Mouse (Mus musculus): ENCODE data around the gene Map4k1. TPM values are rescaled to one million over a fixed set of nuclear protein-coding genes. Genes with fewer than 3 reads are reported as not detected.

Gene Map4k1
- 292 and 327 TPM in 2 replicates for polyA plus RNA-seq (2012)

DNA sequence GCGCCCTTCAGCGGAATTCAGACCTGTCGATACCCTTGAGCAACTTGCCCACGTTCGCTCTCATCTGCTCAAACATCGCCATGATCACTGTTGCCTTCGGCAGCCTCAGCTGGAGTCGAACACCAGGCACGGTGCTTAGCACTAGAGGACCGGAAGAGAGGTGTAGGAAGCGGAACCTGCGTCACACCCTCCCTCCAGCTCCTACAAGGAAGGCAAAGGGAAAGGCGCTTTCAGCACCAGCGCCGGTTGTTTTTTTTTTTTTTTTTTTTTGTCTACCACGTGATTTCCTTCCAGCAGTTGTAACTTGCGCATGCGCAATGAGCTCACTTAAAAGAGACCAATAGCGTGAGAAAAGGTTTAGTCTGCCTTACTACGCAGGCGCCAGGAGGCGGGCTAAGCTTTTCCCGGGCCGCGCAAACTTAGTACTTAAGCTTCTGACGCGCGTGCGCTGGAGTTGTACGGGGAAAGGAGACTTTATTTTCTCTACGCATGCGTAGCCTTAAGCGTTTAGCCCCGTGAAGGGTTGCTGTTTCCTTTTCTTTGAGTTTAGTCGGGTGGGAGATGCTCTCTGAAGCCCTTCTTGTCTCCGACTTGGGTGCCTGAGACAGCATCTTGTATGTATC, at the start of gene Map4k1, which contains the start of gene Eif3k:
TSS of gene Map4k1 (plus strand) at position 400 of the 623 bp plus-strand sequence.
TSS of gene Eif3k (minus strand) at position 214 of the 623 bp plus-strand sequence.

DNA sequence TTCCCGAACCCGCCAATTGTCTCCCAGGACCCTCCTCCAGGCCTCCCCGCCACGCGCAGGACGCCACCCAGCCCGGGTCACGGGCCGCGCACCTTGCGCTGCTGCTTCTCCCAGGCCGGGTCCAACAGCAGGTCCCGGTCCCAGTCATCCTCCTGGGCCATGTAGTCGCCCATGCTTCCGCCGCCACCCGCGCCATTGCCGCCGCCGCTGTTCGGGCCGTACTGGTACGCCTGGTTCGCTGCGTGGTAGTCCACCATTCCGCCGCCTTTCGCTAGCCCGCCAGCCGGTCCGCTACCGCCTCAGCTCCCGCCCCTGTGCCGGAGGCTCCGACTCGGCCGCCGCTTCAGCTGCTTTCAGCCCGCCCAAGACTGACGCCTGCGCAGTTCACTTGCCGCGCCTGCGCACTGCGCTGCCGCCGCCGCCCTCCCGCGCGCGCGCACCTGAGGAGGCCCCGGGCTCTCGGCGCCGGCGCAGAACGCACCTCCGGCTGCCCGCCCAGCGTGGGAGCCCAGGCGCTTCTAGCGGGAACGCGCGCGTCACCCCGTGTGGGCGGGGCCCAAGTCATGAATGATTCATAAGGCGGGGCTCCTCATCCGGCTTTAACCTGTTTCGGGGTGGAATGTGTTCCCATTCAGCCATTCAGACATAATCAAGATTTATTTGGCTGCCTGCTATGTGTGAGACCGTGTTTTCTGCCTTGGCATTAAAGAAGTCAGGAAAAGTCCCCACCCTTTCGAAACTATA, 19.8 kb upstream of the Map4k1 start, which contains the start of gene Actn4:
TSS of gene Actn4 (minus strand) at position 414 of the 744 bp plus-strand sequence.

Other genes starting within 250 kb of the Map4k1 start
- gene Mrps12, start 240.2 kb upstream of the Map4k1 start, polyA plus RNA-seq (2012): 279 and 329 TPM in 2 replicates
- 46.8 and 59.0 TPM in 2 replicates for gene Sars2, start 240.1 kb upstream of the Map4k1 start, polyA plus RNA-seq (2012)
- not detected in 2 replicates for gene Ccer2, start 225.9 kb upstream of the Map4k1 start, polyA plus RNA-seq (2012)
- 169 and 196 TPM in 2 replicates for gene Sirt2, start 215.3 kb upstream of the Map4k1 start, polyA plus RNA-seq (2012)
- 199 and 221 TPM in 2 replicates for gene Nfkbib, start 214.5 kb upstream of the Map4k1 start, polyA plus RNA-seq (2012)
- gene Rinl, start 193.1 kb upstream of the Map4k1 start, polyA plus RNA-seq (2012): 81.2 and 117 TPM in 2 replicates
- gene Hnrnpl, start 173.5 kb upstream of the Map4k1 start, polyA plus RNA-seq (2012): 401 and 425 TPM in 2 replicates
- gene Ech1, start 156.8 kb upstream of the Map4k1 start, polyA plus RNA-seq (2012): 29.7 and 33.0 TPM in 2 replicates
- 1.2 and 3.4 TPM in 2 replicates for gene Lgals4, start 148.2 kb upstream of the Map4k1 start, polyA plus RNA-seq (2012)
- 0.29 and 0.53 TPM in 2 replicates for gene Lgals7, start 118.2 kb upstream of the Map4k1 start, polyA plus RNA-seq (2012)
- gene Capn12, start 100.6 kb upstream of the Map4k1 start, polyA plus RNA-seq (2012): not detected in 2 replicates
- 339 and 350 TPM in 2 replicates for gene Actn4, start 19.7 kb upstream of the Map4k1 start, polyA plus RNA-seq (2012)
- 182 and 191 TPM in 2 replicates for gene Eif3k, start 186 bp upstream of the Map4k1 start, polyA plus RNA-seq (2012)
- 0.24 and 0.67 TPM in 2 replicates for gene Ryr1, start 143.1 kb downstream of the Map4k1 start, polyA plus RNA-seq (2012)
- gene Rasgrp4, start 152.8 kb downstream of the Map4k1 start, polyA plus RNA-seq (2012): 5.7 and 9.4 TPM in 2 replicates
- 99.1 and 138 TPM in 2 replicates for gene Fam98c, start 174.2 kb downstream of the Map4k1 start, polyA plus RNA-seq (2012)
- 9.7 and 10.7 TPM in 2 replicates for gene Ggn, start 188.2 kb downstream of the Map4k1 start, polyA plus RNA-seq (2012)
- 4.1 and 6.0 TPM in 2 replicates for gene Spred3, start 188.4 kb downstream of the Map4k1 start, polyA plus RNA-seq (2012)
- 136 and 148 TPM in 2 replicates for gene Psmd8, start 198.7 kb downstream of the Map4k1 start, polyA plus RNA-seq (2012)
- gene Catsperg1, start 232.0 kb downstream of the Map4k1 start, polyA plus RNA-seq (2012): 0.03 TPM in 1 of 2 replicates, not detected in the other